Mouse (Mus musculus) megakaryocyte, embryonic 14.5 days (primary cell): ENCODE results near the gene Tpk1.

Source experiments
- FLI1 ChIP-seq: IDR thresholded peaks from 2 replicates; pipeline ENCODE4 v1.6.1; 2012; ENCODE audit warnings: low read length, inconsistent platforms, mixed read lengths
- GATA1 ChIP-seq: IDR thresholded peaks from 3 replicates; pipeline ENCODE4 v1.6.1; 2012; ENCODE audit warnings: mixed read lengths, low read length, inconsistent platforms, borderline replicate concordance

DNA sequence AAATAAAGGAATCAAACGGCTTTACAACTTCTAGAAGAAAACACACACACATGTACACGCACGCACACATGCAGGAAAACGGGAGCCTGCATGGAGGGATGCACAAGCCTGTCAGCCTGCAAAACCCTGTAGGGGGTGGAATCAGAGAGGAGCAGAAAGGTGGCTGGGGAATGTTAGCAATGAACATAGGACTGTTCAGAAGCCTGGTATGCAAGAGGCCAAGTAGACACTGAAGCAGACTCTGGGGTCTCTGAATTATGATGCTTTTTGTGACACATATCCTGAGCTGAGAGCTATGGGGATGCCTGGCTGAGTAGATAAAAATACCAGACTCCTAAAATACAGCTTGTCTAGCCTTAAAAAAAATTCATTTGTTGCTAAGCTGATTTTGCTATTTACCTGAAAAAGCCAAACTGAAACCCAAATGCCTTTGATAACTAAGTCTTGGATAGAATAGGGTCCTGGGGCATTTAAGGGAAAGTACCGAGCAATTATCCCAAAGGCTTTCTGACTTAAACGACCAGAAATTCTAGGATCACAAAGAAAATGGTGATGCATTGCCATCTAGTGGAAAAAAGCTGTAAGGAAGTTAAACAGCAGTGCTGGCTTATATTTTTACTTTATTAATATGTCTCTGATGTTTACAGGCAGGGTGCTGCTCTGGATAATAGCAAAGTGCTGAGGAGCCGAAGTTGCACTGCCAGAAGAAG lies 369.1 kb downstream of the Tpk1 start:
- TF ChIP-seq GATA1: no peak
- no peak for TF ChIP-seq FLI1
